Mouse (Mus musculus): Measurements from ENCODE around the gene Mrpl34. TPM values are rescaled to one million over a fixed set of nuclear protein-coding genes. Genes with fewer than 3 reads are reported as not detected.

Mrpl34 gene
- total RNA-seq, 1 experiment, result 135 TPM

- TF ChIP-seq ZC3H11A (IDR thresholded peaks at IDR 0.05; ENCODE audit: borderline replicate concordance, low read depth, low read length), result no peak
- TF ChIP-seq CHD2 (IDR thresholded peaks at IDR 0.05; ENCODE audit: low read depth, low read length), result 0 out of 2 replicates have a peak, but pooled peaks have one; percentile 50
- no peak for TF ChIP-seq MAFK (IDR thresholded peaks at IDR 0.05; ENCODE audit: insufficient read depth, low read depth, low read length)
- TF ChIP-seq ZNF384 (IDR thresholded peaks at IDR 0.05; ENCODE audit: low read depth, low read length), result no peak
- TF ChIP-seq HCFC1 (IDR thresholded peaks at IDR 0.05; ENCODE audit: borderline replicate concordance, insufficient read depth, low read length), result peak; percentile 73; the same call in 1 of the 2 replicates
- in situ Hi-C loops (cut with MboI; ENCODE audit: low sequenced_read_pairs in 2 of 2, unreplicated experiment in 2 of 2), result no loop called here
- Histone ChIP-seq H3K9me3 (ENCODE audit: control insufficient read depth, insufficient read depth, low read depth, low read length) (no peaks in the 10 kb centered on the region), H3K9ac (ENCODE audit: insufficient read depth, low read depth, low read length, poor library complexity, severe bottlenecking) (peak overlapping the region; percentile 75), H3K4me3 (ENCODE audit: insufficient read depth in 1 of 2, low read depth in 1 of 2, low read length in 2 of 2, poor library complexity in 1 of 2, severe bottlenecking in 1 of 2) (peak overlapping the region; percentile 82 to 85), H3K4me1 (ENCODE audit: control insufficient read depth in 2 of 2, insufficient read depth in 2 of 2, low read length in 2 of 2, poor library complexity in 1 of 2) (peaks cover 5 to 7% of the 10 kb centered on the region in 2 experiments; a peak in 2 of 4 replicates), H3K27ac (ENCODE audit: insufficient read depth, low read depth, low read length, poor library complexity, severe bottlenecking) (peak overlapping the region; percentile 5; the same call in 1 of the 2 replicates), H3K36me3 (ENCODE audit: control insufficient read depth, insufficient read depth, low read length, poor library complexity, severe bottlenecking) (peaks cover 33% of the 10 kb centered on the region)
- no peak for DNase-seq (ENCODE audit: low read depth, low spot score)
Measured at GRCm38 (mm10) chr8:71469411-71469810, 4.7 kb downstream of the Mrpl34 start.

- DNase-seq (ENCODE audit: low read depth, low spot score), result no peak
- peaks cover 40% of the 10 kb centered on the region for H3K36me3 ChIP-seq (ENCODE audit: control insufficient read depth, insufficient read depth, low read length, poor library complexity, severe bottlenecking)
- H3K4me3 ChIP-seq (ENCODE audit: insufficient read depth in 1 of 2, low read depth in 1 of 2, low read length in 2 of 2, poor library complexity in 1 of 2, severe bottlenecking in 1 of 2), result peak overlapping the region; percentile 82 to 85; a peak in 3 of 4 replicates
- TF ChIP-seq HCFC1 (IDR thresholded peaks at IDR 0.05; ENCODE audit: borderline replicate concordance, insufficient read depth, low read length) (no peak), MAFK (IDR thresholded peaks at IDR 0.05; ENCODE audit: insufficient read depth, low read depth, low read length) (no peak), CHD2 (IDR thresholded peaks at IDR 0.05; ENCODE audit: low read depth, low read length) (no peak), ZC3H11A (IDR thresholded peaks at IDR 0.05; ENCODE audit: borderline replicate concordance, low read depth, low read length) (no peak), ZNF384 (IDR thresholded peaks at IDR 0.05; ENCODE audit: low read depth, low read length) (no peak)
- H3K4me1 ChIP-seq (ENCODE audit: control insufficient read depth in 2 of 2, insufficient read depth in 2 of 2, low read length in 2 of 2, poor library complexity in 1 of 2), result peaks cover 5 to 9% of the 10 kb centered on the region in 2 experiments; a peak in 2 of 4 replicates
- H3K9me3 ChIP-seq (ENCODE audit: control insufficient read depth, insufficient read depth, low read depth, low read length), result no peaks in the 10 kb centered on the region
- H3K9ac ChIP-seq (ENCODE audit: insufficient read depth, low read depth, low read length, poor library complexity, severe bottlenecking), result peak overlapping the region; percentile 75; the same call in 1 of the 2 replicates
- 0 out of 2 replicates have a peak overlapping the region, but pooled peaks have one; percentile 1 for H3K27ac ChIP-seq (ENCODE audit: insufficient read depth, low read depth, low read length, poor library complexity, severe bottlenecking)
- in situ Hi-C loops (cut with MboI; ENCODE audit: low sequenced_read_pairs in 2 of 2, unreplicated experiment in 2 of 2), result no loop called here
Measured at GRCm38 (mm10) chr8:71470146-71470912, 5.6 kb downstream of the Mrpl34 start.

DNA sequence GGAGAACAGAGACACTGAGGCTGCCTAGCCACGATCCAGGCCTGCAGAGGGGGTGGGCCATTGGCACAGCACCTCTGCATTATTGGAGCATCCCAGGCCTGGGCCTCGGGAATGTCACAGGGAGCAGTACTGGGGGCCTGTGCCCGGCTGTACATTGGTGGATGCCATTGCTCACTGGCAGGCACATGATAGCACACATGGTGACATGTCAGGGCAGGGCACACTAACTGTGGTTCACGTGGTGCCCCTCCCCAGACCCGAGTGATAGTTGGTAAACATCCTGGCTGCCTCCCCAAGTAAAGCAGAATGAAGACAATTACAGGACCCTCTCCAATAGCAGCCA, 6.1 kb downstream of the Mrpl34 start:
- TF ChIP-seq ZNF384 (IDR thresholded peaks at IDR 0.05; ENCODE audit: low read depth, low read length), result no peak
- no peak for TF ChIP-seq CHD2 (IDR thresholded peaks at IDR 0.05; ENCODE audit: low read depth, low read length)
- no peak for TF ChIP-seq MAFK (IDR thresholded peaks at IDR 0.05; ENCODE audit: insufficient read depth, low read depth, low read length)
- no peak for TF ChIP-seq HCFC1 (IDR thresholded peaks at IDR 0.05; ENCODE audit: borderline replicate concordance, insufficient read depth, low read length)
- no peak for TF ChIP-seq ZC3H11A (IDR thresholded peaks at IDR 0.05; ENCODE audit: borderline replicate concordance, low read depth, low read length)
- Histone ChIP-seq H3K27ac (ENCODE audit: insufficient read depth, low read depth, low read length, poor library complexity, severe bottlenecking) (no peak overlapping the region), H3K4me3 (ENCODE audit: insufficient read depth in 1 of 2, low read depth in 1 of 2, low read length in 2 of 2, poor library complexity in 1 of 2, severe bottlenecking in 1 of 2) (no peak overlapping the region), H3K36me3 (ENCODE audit: control insufficient read depth, insufficient read depth, low read length, poor library complexity, severe bottlenecking) (peaks cover 38% of the 10 kb centered on the region), H3K9ac (ENCODE audit: insufficient read depth, low read depth, low read length, poor library complexity, severe bottlenecking) (no peak overlapping the region), H3K9me3 (ENCODE audit: control insufficient read depth, insufficient read depth, low read depth, low read length) (no peaks in the 10 kb centered on the region), H3K4me1 (ENCODE audit: control insufficient read depth in 2 of 2, insufficient read depth in 2 of 2, low read length in 2 of 2, poor library complexity in 1 of 2) (peaks cover 2 to 9% of the 10 kb centered on the region in 2 experiments; a peak in 2 of 4 replicates)
- DNase-seq (ENCODE audit: low read depth, low spot score), result no peak
- in situ Hi-C loops (cut with MboI; ENCODE audit: low sequenced_read_pairs in 2 of 2, unreplicated experiment in 2 of 2), result no loop called here

GRCm38 (mm10) chr8:71471861-71472260, 7.1 kb downstream of the Mrpl34 start:
- H3K4me1 ChIP-seq (ENCODE audit: control insufficient read depth in 2 of 2, insufficient read depth in 2 of 2, low read length in 2 of 2, poor library complexity in 1 of 2), result peaks cover 2 to 9% of the 10 kb centered on the region in 2 experiments; a peak in 2 of 4 replicates
- no peak overlapping the region for H3K27ac ChIP-seq (ENCODE audit: insufficient read depth, low read depth, low read length, poor library complexity, severe bottlenecking)
- 0 out of 2 replicates have a peak overlapping the region, but pooled peaks have one; percentile 0 for H3K9ac ChIP-seq (ENCODE audit: insufficient read depth, low read depth, low read length, poor library complexity, severe bottlenecking)
- peaks cover 37% of the 10 kb centered on the region for H3K36me3 ChIP-seq (ENCODE audit: control insufficient read depth, insufficient read depth, low read length, poor library complexity, severe bottlenecking)
- in situ Hi-C loops (cut with MboI; ENCODE audit: low sequenced_read_pairs in 2 of 2, unreplicated experiment in 2 of 2), result no loop called here
- no peaks in the 10 kb centered on the region for H3K9me3 ChIP-seq (ENCODE audit: control insufficient read depth, insufficient read depth, low read depth, low read length)
- TF ChIP-seq ZNF384 (IDR thresholded peaks at IDR 0.05; ENCODE audit: low read depth, low read length), result no peak
- TF ChIP-seq ZC3H11A (IDR thresholded peaks at IDR 0.05; ENCODE audit: borderline replicate concordance, low read depth, low read length), result no peak
- no peak for TF ChIP-seq CHD2 (IDR thresholded peaks at IDR 0.05; ENCODE audit: low read depth, low read length)
- no peak for TF ChIP-seq HCFC1 (IDR thresholded peaks at IDR 0.05; ENCODE audit: borderline replicate concordance, insufficient read depth, low read length)
- TF ChIP-seq MAFK (IDR thresholded peaks at IDR 0.05; ENCODE audit: insufficient read depth, low read depth, low read length), result no peak
- DNase-seq (ENCODE audit: low read depth, low spot score), result no peak
- H3K4me3 ChIP-seq (ENCODE audit: insufficient read depth in 1 of 2, low read depth in 1 of 2, low read length in 2 of 2, poor library complexity in 1 of 2, severe bottlenecking in 1 of 2), result no peak overlapping the region; a peak in 1 of 4 replicates

All from ES-E14 (cell line).